Mouse (Mus musculus): ENCODE measurements around the gene Rad51b.

The Rad51b gene

GRCm38 (mm10) chr12:79297121-79297576 is at the start of gene Rad51b:
Gene Rad51b, plus strand, starts transcription at chr12:79297282.
- peak; percentile 75 to 79 for DNase-seq

GRCm38 (mm10) chr12:79248110-79248509 is 49.0 kb upstream of the Rad51b start:
- no peak for DNase-seq

- DNase-seq, result no peak
These were observed 43.6 kb upstream of the Rad51b start for GRCm38 (mm10) chr12:79253294-79254053.

- no peak for DNase-seq
These were observed 42.1 kb upstream of the Rad51b start for GRCm38 (mm10) chr12:79254975-79255374.

- no peak for DNase-seq
These were observed 36.9 kb upstream of the Rad51b start for GRCm38 (mm10) chr12:79260154-79260553.

GRCm38 (mm10) chr12:79261035-79261434 is 36.0 kb upstream of the Rad51b start:
- peak; percentile 58 to 61 for DNase-seq

GRCm38 (mm10) chr12:79272604-79273003 is 24.5 kb upstream of the Rad51b start:
- DNase-seq, result no peak

- DNase-seq, result no peak
These were observed 17.5 kb upstream of the Rad51b start for GRCm38 (mm10) chr12:79279513-79280115.

- no peak for DNase-seq
These were observed 14.5 kb upstream of the Rad51b start for GRCm38 (mm10) chr12:79282595-79282994.

- no peak for DNase-seq
These were observed 4.2 kb upstream of the Rad51b start for GRCm38 (mm10) chr12:79292874-79293273.

GRCm38 (mm10) chr12:79296126-79296816 is 811 bp upstream of the Rad51b start, which contains the start of gene Zfyve26:
Gene Zfyve26, minus strand, starts transcription at chr12:79296304.
- peak; percentile 93 to 96 for DNase-seq

- no peak for DNase-seq
These were observed 978 bp downstream of the Rad51b start for GRCm38 (mm10) chr12:79297884-79298636.

GRCm38 (mm10) chr12:79301802-79302201 is 4.7 kb downstream of the Rad51b start:
- peak in 1 of 2 experiments; percentile 7 for DNase-seq

GRCm38 (mm10) chr12:79305131-79305530 is 8.0 kb downstream of the Rad51b start:
- peak in 1 of 2 experiments; percentile 12 for DNase-seq

- no peak for DNase-seq
These were observed 8.9 kb downstream of the Rad51b start for GRCm38 (mm10) chr12:79306013-79306412.

GRCm38 (mm10) chr12:79313721-79314120 is 16.6 kb downstream of the Rad51b start:
- no peak for DNase-seq

GRCm38 (mm10) chr12:79317339-79317738 is 20.3 kb downstream of the Rad51b start:
- no peak for DNase-seq

- no peak for DNase-seq
These were observed 23.8 kb downstream of the Rad51b start for GRCm38 (mm10) chr12:79320895-79321294.

- peak; percentile 6 to 66 for DNase-seq
These were observed 25.5 kb downstream of the Rad51b start for GRCm38 (mm10) chr12:79322539-79322938.

- no peak for DNase-seq
These were observed 29.2 kb downstream of the Rad51b start for GRCm38 (mm10) chr12:79326236-79326635.

- no peak for DNase-seq
These were observed 29.7 kb downstream of the Rad51b start for GRCm38 (mm10) chr12:79326745-79327144.

GRCm38 (mm10) chr12:79327868-79328267 is 30.8 kb downstream of the Rad51b start:
- no peak for DNase-seq

GRCm38 (mm10) chr12:79330571-79330970 is 33.5 kb downstream of the Rad51b start:
- DNase-seq, result no peak
